Mouse (Mus musculus) thymus, adult 2 months (tissue): ENCODE results near the gene Spata3.

ENCODE experiments used
- CTCF ChIP-seq: fragments of 200-500 bp; IDR thresholded peaks from 2 replicates; pipeline ENCODE4 v1.5.1; 2012; ENCODE audit warnings: mild to moderate bottlenecking, control low read depth, low read length, moderate library complexity, borderline replicate concordance; ENCODE audit not compliant: control insufficient read depth, poor library complexity, insufficient read depth; ENCODE audit errors: extremely low read depth
- POLR2A ChIP-seq: fragments of 200-500 bp; IDR thresholded peaks from 2 replicates; pipeline ENCODE4 v1.6.1; 2012; ENCODE audit warnings: mild to moderate bottlenecking, low read length, control low read depth, moderate library complexity; ENCODE audit not compliant: control insufficient read depth, poor library complexity, insufficient read depth; ENCODE audit errors: extremely low read depth

DNA sequence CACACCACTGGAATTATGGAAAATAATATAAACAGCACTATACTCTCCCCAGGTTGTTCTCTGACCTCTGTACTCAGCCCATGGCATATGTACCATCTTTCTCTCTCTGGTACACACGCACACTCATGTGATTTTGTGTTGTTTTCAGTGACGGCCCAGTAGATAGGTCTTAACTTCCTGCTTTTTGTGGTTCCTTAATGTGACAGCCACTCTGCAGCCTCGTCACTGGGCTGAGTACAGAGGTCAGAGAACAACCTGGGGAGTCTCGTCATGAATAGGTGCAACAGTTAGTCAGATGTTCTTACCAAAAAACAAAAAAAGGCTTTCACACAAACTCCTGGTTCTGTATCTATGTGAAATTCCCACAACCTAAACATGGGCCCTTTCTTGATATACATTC is 28.3 kb upstream of the Spata3 start:
- TF ChIP-seq POLR2A (no peak), CTCF (no peak)
